Mouse (Mus musculus) myocyte (in vitro differentiated cells): ENCODE results near the gene Eras. TPM values are rescaled to one million over a fixed set of nuclear protein-coding genes. Genes with fewer than 3 reads are reported as not detected.

ENCODE experiments used
- H3K27me3 ChIP-seq: one replicate; pipeline ENCODE4 v1.6.1; 2011; ENCODE audit not compliant: control insufficient read depth, insufficient read depth, insufficient read length
- H3K36me3 ChIP-seq: one replicate; pipeline ENCODE4 v1.6.1; 2011; ENCODE audit not compliant: control insufficient read depth, insufficient read depth
- H3K4me2 ChIP-seq: one replicate; pipeline ENCODE4 v1.6.1; 2011; ENCODE audit warnings: low read depth, control low read depth
- H3K4me3 ChIP-seq: one replicate; pipeline ENCODE4 v1.5.1; 2011; ENCODE audit warnings: mild to moderate bottlenecking, control low read depth, moderate library complexity
- H3K79me2 ChIP-seq: one replicate; pipeline ENCODE4 v1.6.1; 2011; ENCODE audit not compliant: control insufficient read depth, insufficient read depth
- H3ac ChIP-seq: one replicate; pipeline ENCODE4 v1.6.1; 2011; ENCODE audit not compliant: control insufficient read depth, insufficient read length
- CEBPB ChIP-seq: IDR thresholded peaks from 2 replicates; pipeline ENCODE4 v1.6.1; 2011; ENCODE audit warnings: mild to moderate bottlenecking, moderate library complexity; ENCODE audit not compliant: poor library complexity, insufficient read depth, severe bottlenecking
- E2F4 ChIP-seq: IDR thresholded peaks from one replicate; pipeline ENCODE4 v1.6.1; 2011; ENCODE audit warnings: mild to moderate bottlenecking, control low read depth, moderate library complexity; ENCODE audit not compliant: insufficient read depth
- MAX ChIP-seq: IDR thresholded peaks from one replicate; pipeline ENCODE4 v1.6.1; 2011; ENCODE audit warnings: low read depth, mild to moderate bottlenecking, control low read depth
- MYOD1 ChIP-seq, 3 experiments: IDR thresholded peaks; one replicate each; pipeline ENCODE4 v1.6.1; 2011; ENCODE audit warnings: control low read depth in 2 of 3, low read depth in 2 of 3, mild to moderate bottlenecking in 2 of 3, moderate library complexity in 1 of 3; ENCODE audit not compliant: insufficient read length in 2 of 3, control insufficient read depth in 1 of 3
- MYOG ChIP-seq, 3 experiments: IDR thresholded peaks; one replicate each; pipeline ENCODE4 v1.6.1; 2011; ENCODE audit warnings: control low read depth in 2 of 3, low read depth in 2 of 3, mild to moderate bottlenecking in 2 of 3; ENCODE audit not compliant: insufficient read length in 2 of 3, control insufficient read depth in 1 of 3, insufficient read depth in 1 of 3
- POLR2A ChIP-seq: IDR thresholded peaks from one replicate; pipeline ENCODE4 v1.6.1; 2011; ENCODE audit warnings: low read depth, mild to moderate bottlenecking, control low read depth, moderate library complexity; ENCODE audit not compliant: insufficient read length
- POLR2AphosphoS2 ChIP-seq: IDR thresholded peaks from one replicate; pipeline ENCODE4 v1.6.1; 2011; ENCODE audit warnings: low read depth, control low read depth; ENCODE audit not compliant: insufficient read length
- REST ChIP-seq: IDR thresholded peaks from one replicate; pipeline ENCODE4 v1.6.1; 2011; ENCODE audit warnings: mild to moderate bottlenecking, control low read depth, moderate library complexity; ENCODE audit not compliant: insufficient read depth, insufficient read length
- SRF ChIP-seq: IDR thresholded peaks from one replicate; pipeline ENCODE4 v1.6.1; 2011; ENCODE audit warnings: low read depth; ENCODE audit not compliant: control insufficient read depth, insufficient read length
- TCF12 ChIP-seq: IDR thresholded peaks from one replicate; pipeline ENCODE4 v1.6.1; 2011; ENCODE audit warnings: mild to moderate bottlenecking, control low read depth; ENCODE audit not compliant: poor library complexity, insufficient read depth, severe bottlenecking
- TCF3 ChIP-seq: IDR thresholded peaks from one replicate; pipeline ENCODE4 v1.6.1; 2011; ENCODE audit warnings: low read depth, control low read depth; ENCODE audit not compliant: insufficient read length
- USF1 ChIP-seq: IDR thresholded peaks from one replicate; pipeline ENCODE4 v1.6.1; 2011; ENCODE audit warnings: low read depth, mild to moderate bottlenecking, control low read depth, moderate library complexity
- polyA plus RNA-seq: library from polyadenylated mRNA; unstranded; fragments of >200 nt; fragmentation: generic; extraction: Trizol; gene quantifications from one replicate; pipeline ENCODE4 v1.2.1, GENCODE M21; 2012; ENCODE audit warnings: missing spikeins

The Eras gene
- polyA plus RNA-seq: not detected

- H3K4me2 ChIP-seq: no peak within 1 kb of the TSS
- peaks cover 6% of the 10 kb centered on the region for H3K27me3 ChIP-seq
- no peak within 1 kb of the TSS for H3K4me3 ChIP-seq
- TF ChIP-seq CEBPB: no peak
- no peak for TF ChIP-seq REST
- TF ChIP-seq SRF: no peak
- TF ChIP-seq USF1: no peak
- no peak for TF ChIP-seq TCF12
- TF ChIP-seq TCF3: no peak
- no peak for TF ChIP-seq MYOD1 (IDR thresholded peaks at IDR 0.05; ENCODE audit: control insufficient read depth in 1 of 3, insufficient read length in 2 of 3, low read depth in 2 of 3)
- TF ChIP-seq POLR2AphosphoS2: no peak
- TF ChIP-seq MYOG (IDR thresholded peaks at IDR 0.05; ENCODE audit: control insufficient read depth in 1 of 3, insufficient read depth in 1 of 3, insufficient read length in 2 of 3, low read depth in 2 of 3): no peak
- no peak for TF ChIP-seq POLR2A
- TF ChIP-seq E2F4: no peak
- TF ChIP-seq MAX: no peak
- H3ac ChIP-seq: no peak within 1 kb of the TSS
- no peaks in the 10 kb centered on the region for H3K36me3 ChIP-seq
- H3K79me2 ChIP-seq: no peaks in the 10 kb centered on the region
Observed at GRCm38 (mm10) chrX:7928270-7928790, at the start of gene Eras. Eras (minus strand) TSS chrX:7928607.

GRCm38 (mm10) chrX:7977892-7978291 is 49.5 kb upstream of the Eras start, which contains the start of gene Gata1:
Gata1 (minus strand) TSS chrX:7978071.
- no peak within 1 kb of the TSS for H3ac ChIP-seq
- H3K36me3 ChIP-seq: no peaks in the 10 kb centered on the region
- H3K4me3 ChIP-seq: no peak within 1 kb of the TSS
- H3K4me2 ChIP-seq: no peak within 1 kb of the TSS
- no peaks in the 10 kb centered on the region for H3K79me2 ChIP-seq
- H3K27me3 ChIP-seq: no peaks in the 10 kb centered on the region
- TF ChIP-seq SRF (no peak), TCF3 (no peak), USF1 (no peak)

- no peak for TF ChIP-seq POLR2A
- TF ChIP-seq CEBPB: no peak
- no peak for TF ChIP-seq TCF3
- no peak for TF ChIP-seq POLR2AphosphoS2
- no peak for TF ChIP-seq SRF
- no peak for TF ChIP-seq USF1
- no peak for TF ChIP-seq MYOG (IDR thresholded peaks at IDR 0.05; ENCODE audit: control insufficient read depth in 1 of 3, insufficient read depth in 1 of 3, insufficient read length in 2 of 3, low read depth in 2 of 3)
- no peak for TF ChIP-seq REST
- TF ChIP-seq E2F4: no peak
- TF ChIP-seq MAX: no peak
- TF ChIP-seq TCF12: no peak
- no peak for TF ChIP-seq MYOD1 (IDR thresholded peaks at IDR 0.05; ENCODE audit: control insufficient read depth in 1 of 3, insufficient read length in 2 of 3, low read depth in 2 of 3)
- Histone ChIP-seq H3K4me2 (no peak overlapping the region), H3K4me3 (no peak overlapping the region), H3K36me3 (no peaks in the 10 kb centered on the region), H3K79me2 (no peaks in the 10 kb centered on the region), H3ac (no peak overlapping the region), H3K27me3 (no peaks in the 10 kb centered on the region)
Observed at GRCm38 (mm10) chrX:7971292-7971691, 42.9 kb upstream of the Eras start.

GRCm38 (mm10) chrX:7968899-7969298 is 40.5 kb upstream of the Eras start:
- H3K27me3 ChIP-seq: no peaks in the 10 kb centered on the region
- H3K4me3 ChIP-seq: no peak overlapping the region
- no peaks in the 10 kb centered on the region for H3K79me2 ChIP-seq
- H3K36me3 ChIP-seq: no peaks in the 10 kb centered on the region
- TF ChIP-seq POLR2AphosphoS2: no peak
- TF ChIP-seq E2F4: no peak
- TF ChIP-seq TCF3: no peak
- TF ChIP-seq CEBPB: no peak
- TF ChIP-seq MYOD1 (IDR thresholded peaks at IDR 0.05; ENCODE audit: control insufficient read depth in 1 of 3, insufficient read length in 2 of 3, low read depth in 2 of 3): no peak
- TF ChIP-seq MYOG (IDR thresholded peaks at IDR 0.05; ENCODE audit: control insufficient read depth in 1 of 3, insufficient read depth in 1 of 3, insufficient read length in 2 of 3, low read depth in 2 of 3): no peak
- TF ChIP-seq TCF12: no peak
- no peak for TF ChIP-seq SRF
- TF ChIP-seq POLR2A: no peak
- no peak for TF ChIP-seq MAX
- no peak for TF ChIP-seq USF1
- TF ChIP-seq REST: no peak
- no peak overlapping the region for H3K4me2 ChIP-seq
- no peak overlapping the region for H3ac ChIP-seq

GRCm38 (mm10) chrX:7968226-7968625 is 39.8 kb upstream of the Eras start:
- no peaks in the 10 kb centered on the region for H3K79me2 ChIP-seq
- TF ChIP-seq MYOD1 (IDR thresholded peaks at IDR 0.05; ENCODE audit: control insufficient read depth in 1 of 3, insufficient read length in 2 of 3, low read depth in 2 of 3): no peak
- no peak for TF ChIP-seq USF1
- TF ChIP-seq MAX: no peak
- no peak for TF ChIP-seq REST
- TF ChIP-seq TCF12: no peak
- TF ChIP-seq TCF3: no peak
- no peak for TF ChIP-seq POLR2A
- TF ChIP-seq POLR2AphosphoS2: no peak
- H3K4me2 ChIP-seq: no peak overlapping the region
- H3K4me3 ChIP-seq: no peak overlapping the region
- H3ac ChIP-seq: no peak overlapping the region
- H3K27me3 ChIP-seq: no peaks in the 10 kb centered on the region
- H3K36me3 ChIP-seq: no peaks in the 10 kb centered on the region
